Mouse (Mus musculus) heart, adult 18-20 months (tissue): ENCODE measurements at regions not wholly inside any gene's neighbourhood (a gene's known extent, or its start where the extent isn't known, plus 50 kb on each side); places are given as distances from the start of the nearest gene placed in this dataset.
"Not testable (repeated sequence)": the region's sequence is repeated elsewhere in the genome, so short reads cannot be mapped to it uniquely, and the experiment has no call there.

Experiments used
- DNase-seq, 2 experiments: peaks; one replicate each; pipeline ENCODE4 v3.0.0; 2021 to 2022; ENCODE audit warnings: mixed read lengths in 1 of 2

DNA sequence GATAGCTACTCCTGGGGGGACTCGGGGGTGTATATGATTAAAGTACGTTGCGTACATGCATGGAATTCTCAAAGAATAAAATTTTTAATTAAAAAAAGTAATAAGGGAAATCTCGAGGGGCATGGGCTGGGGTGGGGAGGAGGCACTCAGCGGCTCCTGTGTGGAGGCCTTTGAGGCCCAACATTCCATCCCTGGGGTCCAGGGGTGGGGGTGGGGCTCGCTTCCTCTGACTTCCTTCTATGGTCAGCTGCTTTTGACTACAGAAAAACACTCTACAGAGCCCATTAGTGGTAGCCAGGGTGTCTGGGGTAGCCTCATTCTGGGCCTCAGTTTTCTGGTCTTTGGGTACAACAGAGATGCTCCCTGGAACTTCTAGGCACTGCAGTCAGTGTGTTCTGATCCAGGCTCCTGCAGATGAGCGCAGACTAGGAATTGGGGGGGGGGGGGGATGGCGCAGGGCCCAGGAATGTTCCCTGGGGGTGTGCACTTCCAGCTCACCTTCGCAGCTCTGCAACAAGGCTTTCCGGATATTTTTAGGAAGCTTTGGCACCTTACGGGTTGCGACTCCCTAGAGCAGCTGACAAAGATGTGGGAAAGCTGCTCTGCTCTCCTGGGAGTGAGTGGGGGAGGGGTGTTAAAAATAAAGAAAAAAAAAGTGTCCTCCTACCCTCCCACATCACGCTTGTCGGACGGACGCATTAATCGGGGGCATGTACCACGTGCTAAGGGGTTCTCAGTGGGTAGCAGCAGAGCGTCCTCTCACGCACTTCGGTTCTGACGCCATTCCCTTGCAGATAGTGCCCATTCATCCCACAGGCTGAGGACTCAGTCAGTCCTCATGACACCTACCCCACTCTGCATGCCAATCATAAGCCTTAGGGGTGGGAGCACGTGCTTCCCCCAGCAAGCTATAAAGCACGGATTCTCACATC is 89.1 kb downstream of the Rhob start:
- DNase-seq: peak in 1 of 2 experiments; percentile 38

DNA sequence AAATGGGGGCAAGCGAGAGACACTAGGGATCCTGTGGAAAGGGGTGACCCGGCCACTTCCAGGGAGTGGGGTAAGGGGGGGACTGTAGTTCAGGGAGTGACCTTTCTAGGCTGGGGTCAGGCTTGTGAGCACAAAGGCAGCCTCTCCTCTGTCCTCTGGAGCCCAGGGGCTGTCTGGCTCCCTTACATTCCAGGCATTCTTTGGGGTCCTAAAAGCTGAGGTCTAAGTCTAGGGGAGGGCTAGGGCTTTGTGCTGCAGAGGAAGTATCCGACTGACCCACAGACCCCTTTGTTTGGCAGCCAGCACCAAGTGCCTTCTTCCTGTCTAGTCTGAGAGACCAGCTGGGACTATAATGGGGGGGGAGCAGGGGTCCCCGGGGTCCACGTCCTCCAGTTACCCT is 88.9 kb downstream of the Hs1bp3 start:
- no peak for DNase-seq

DNA sequence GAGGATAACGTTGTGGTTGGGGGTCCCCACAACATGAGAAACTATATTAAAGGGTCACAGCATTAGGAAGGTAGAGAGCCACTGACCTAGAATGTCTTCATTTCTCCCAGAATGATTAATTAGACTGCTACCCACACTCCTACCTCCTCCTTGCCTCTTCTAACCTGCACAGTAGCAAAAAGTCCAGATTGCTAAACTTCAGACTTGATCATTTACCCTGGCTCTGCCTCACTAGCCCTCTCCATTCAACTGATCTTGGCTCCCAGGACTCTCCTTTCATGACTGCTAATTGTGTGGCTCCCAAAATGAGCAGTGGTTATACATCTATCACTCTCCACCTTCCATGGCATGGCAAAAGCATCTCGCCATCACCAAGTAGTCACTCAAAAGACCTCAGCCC is 88.1 kb downstream of the Hs1bp3 start:
- no peak for DNase-seq

DNA sequence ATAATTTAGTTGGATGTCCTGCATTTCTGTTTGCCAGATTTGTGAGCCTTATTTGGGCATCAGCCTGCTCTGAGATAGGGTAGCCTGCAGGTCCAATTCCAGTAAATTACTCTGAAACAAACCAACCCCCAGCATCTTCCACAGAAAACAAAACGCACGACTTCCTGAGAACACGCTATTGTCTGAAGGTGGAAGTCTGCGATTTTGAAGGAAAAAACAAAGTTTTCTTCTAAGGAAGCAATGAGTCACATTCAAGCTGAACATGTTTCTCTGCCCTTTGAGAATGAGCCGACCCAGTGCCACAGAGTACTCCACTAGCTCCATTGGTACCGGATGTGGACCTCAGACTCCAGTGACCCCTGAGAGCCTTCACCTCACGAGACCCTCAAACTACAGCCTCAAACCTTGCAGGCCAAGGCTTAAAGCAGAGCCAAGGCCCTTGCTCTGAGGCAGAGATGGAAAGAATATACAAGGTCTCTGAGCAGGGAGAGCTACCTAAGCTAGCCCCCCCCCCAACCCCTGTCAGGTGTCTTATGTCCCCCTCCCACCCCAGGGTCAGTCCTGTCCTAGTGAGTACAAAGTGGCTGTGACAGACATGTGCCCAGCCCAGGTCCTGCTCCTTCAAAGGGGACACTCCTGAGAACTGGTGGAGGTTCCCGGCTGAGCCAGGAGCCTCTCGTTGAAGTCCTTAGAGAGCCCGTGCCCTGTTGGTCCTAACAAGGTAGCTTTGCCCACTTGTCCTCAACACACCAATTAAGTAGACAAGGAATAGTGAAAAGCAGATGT is 87.3 kb downstream of the Hs1bp3 start:
- DNase-seq: peak in 1 of 2 experiments; percentile 38

GRCm38 (mm10) chr12:8398852-8399251 is 85.6 kb downstream of the Hs1bp3 start:
- DNase-seq: no peak

DNA sequence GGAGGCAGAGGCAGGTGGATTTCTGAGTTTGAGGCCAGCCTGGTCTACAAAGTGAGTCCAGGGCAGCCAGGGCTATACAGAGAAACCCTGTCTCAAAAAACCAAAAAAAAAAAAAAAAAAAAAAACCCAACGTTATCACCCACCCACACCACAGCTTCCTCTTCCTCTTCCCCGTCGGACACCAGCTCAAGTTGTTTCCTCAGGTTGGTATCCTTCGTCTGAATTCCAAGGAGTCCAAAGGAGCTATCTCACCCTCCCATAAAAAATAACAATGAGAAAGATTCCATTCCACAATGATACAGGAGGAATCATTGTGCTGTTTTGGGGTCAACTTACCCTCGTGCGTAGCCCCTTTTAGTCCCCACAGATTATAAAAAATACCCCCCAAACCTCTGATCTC is 83.2 kb downstream of the Hs1bp3 start:
- DNase-seq: not testable (repeated sequence)

DNA sequence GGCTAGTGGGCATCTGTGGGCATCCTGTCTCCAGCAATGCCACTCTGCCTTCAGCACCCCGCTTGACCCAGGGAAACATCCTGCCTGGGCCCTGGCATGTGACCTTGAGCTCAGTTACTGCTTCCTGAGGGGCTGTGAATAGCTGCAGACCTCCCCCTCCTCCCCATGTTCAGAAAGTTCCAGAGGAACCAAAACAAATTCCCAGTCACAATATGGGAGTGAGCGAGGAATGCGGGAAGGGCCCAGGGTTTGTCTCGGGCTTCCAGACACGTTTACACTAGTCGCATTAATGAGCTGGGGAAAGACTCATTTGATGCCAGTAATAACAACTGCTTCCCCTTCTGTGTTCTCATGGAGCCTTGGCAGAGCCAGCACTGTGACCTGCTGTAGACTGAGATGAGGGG is 81.7 kb downstream of the Hs1bp3 start:
- peak in 1 of 2 experiments; percentile 58 for DNase-seq

DNA sequence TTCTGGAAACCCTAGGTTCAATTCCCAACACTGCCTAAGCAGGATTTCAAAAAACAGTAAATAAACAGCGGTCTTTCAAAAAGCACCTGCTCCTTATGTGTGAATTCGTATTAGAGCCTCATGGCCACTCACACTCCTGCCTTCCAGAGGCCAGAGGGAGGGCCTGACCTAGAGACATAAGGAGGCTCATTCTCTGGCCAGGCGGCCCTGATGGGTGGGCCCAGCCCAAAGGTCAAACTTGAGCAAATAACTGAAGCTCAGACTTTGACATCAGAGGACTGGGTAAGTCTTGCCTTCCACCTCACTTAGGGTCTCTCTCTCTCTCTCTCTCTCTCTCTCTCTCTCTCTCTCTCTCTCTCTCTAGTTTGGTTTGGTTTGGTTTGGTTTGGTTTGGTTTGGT is 80.7 kb downstream of the Hs1bp3 start:
- DNase-seq: no peak
